Mouse (Mus musculus) MEL (cell line): ENCODE measurements around the gene Eprs. TPM values are rescaled to one million over a fixed set of nuclear protein-coding genes. Genes with fewer than 3 reads are reported as not detected.

Experiments
- DNase-seq: peaks from one replicate; pipeline ENCODE4 v3.0.0; 2011; ENCODE audit warnings: low read depth, low spot score
- H3K27ac ChIP-seq: 2 replicates; pipeline ENCODE4 v1.5.1; 2012; ENCODE audit warnings: low read depth, mild to moderate bottlenecking, control low read depth, low read length, moderate library complexity; ENCODE audit not compliant: control insufficient read depth
- H3K27me3 ChIP-seq, 2 experiments: fragments of 150-350 bp in 1 of 2; sonication (generic) in 1 of 2; 2 replicates each; pipeline ENCODE4 v1.6.1; 2012; ENCODE audit warnings: low read length in 2 of 2, mild to moderate bottlenecking in 2 of 2, improper control_type of control experiment in 1 of 2, moderate library complexity in 1 of 2; ENCODE audit not compliant: insufficient read depth in 2 of 2, control insufficient read depth in 1 of 2
- H3K36me3 ChIP-seq, 2 experiments: 2 replicates each; pipeline ENCODE4 v1.6.1; 2012 to 2014; ENCODE audit warnings: low read length in 2 of 2, improper control_type of control experiment in 1 of 2, inconsistent platforms in 1 of 2, mild to moderate bottlenecking in 1 of 2; ENCODE audit not compliant: insufficient read depth in 2 of 2, control insufficient read depth in 1 of 2
- H3K4me1 ChIP-seq, 2 experiments: fragments of 150-350 bp in 1 of 2; sonication (generic) in 1 of 2; 2 replicates each; pipeline ENCODE4 v1.6.1; 2012; ENCODE audit warnings: low read length in 2 of 2, improper control_type of control experiment in 1 of 2, mild to moderate bottlenecking in 1 of 2; ENCODE audit not compliant: insufficient read depth in 2 of 2, control insufficient read depth in 1 of 2
- H3K4me3 ChIP-seq, 2 experiments: fragments of 150-350 bp in 1 of 2; sonication (generic) in 1 of 2; 2 replicates each; pipeline ENCODE4 v1.5.1; 2012; ENCODE audit warnings: low read depth in 2 of 2, low read length in 2 of 2, mild to moderate bottlenecking in 2 of 2, moderate library complexity in 2 of 2, control low read depth in 1 of 2, improper control_type of control experiment in 1 of 2; ENCODE audit not compliant: control insufficient read depth in 1 of 2, insufficient read depth in 1 of 2
- H3K79me2 ChIP-seq: 2 replicates; pipeline ENCODE4 v1.6.1; 2012; ENCODE audit warnings: mild to moderate bottlenecking, low read length, moderate library complexity; ENCODE audit not compliant: control insufficient read depth, poor library complexity, insufficient read depth
- H3K9ac ChIP-seq: 2 replicates; pipeline ENCODE4 v1.6.1; 2012; ENCODE audit warnings: low read depth, mild to moderate bottlenecking, control low read depth, low read length, moderate library complexity; ENCODE audit not compliant: control insufficient read depth, poor library complexity, severe bottlenecking
- H3K9me3 ChIP-seq: fragments of 150-350 bp; sonication (generic); replicated peaks from 2 replicates; pipeline ENCODE4 v1.6.1; 2012; ENCODE audit warnings: mild to moderate bottlenecking, low read length, improper control_type of control experiment, moderate library complexity; ENCODE audit not compliant: insufficient read depth
- BHLHE40 ChIP-seq: IDR thresholded peaks from 2 replicates; pipeline ENCODE4 v1.6.1; 2012; ENCODE audit warnings: low read depth, mild to moderate bottlenecking, inconsistent platforms, low read length, improper control_type of control experiment, borderline replicate concordance
- CHD1 ChIP-seq: IDR thresholded peaks from 2 replicates; pipeline ENCODE4 v1.6.1; 2012; ENCODE audit warnings: low read depth, mild to moderate bottlenecking, inconsistent platforms, low read length, improper control_type of control experiment
- CHD2 ChIP-seq: IDR thresholded peaks from 2 replicates; pipeline ENCODE4 v1.6.1; 2011; ENCODE audit warnings: low read length, improper control_type of control experiment
- E2F4 ChIP-seq: IDR thresholded peaks from 2 replicates; pipeline ENCODE4 v1.6.1; 2011; ENCODE audit warnings: low read depth, low read length, improper control_type of control experiment, borderline replicate concordance
- ELF1 ChIP-seq: IDR thresholded peaks from 2 replicates; pipeline ENCODE4 v1.6.1; 2014; ENCODE audit warnings: low read depth, mild to moderate bottlenecking, inconsistent platforms, low read length, improper control_type of control experiment, moderate library complexity
- EP300 ChIP-seq, 2 experiments: IDR thresholded peaks; 2 replicates each; pipeline ENCODE4 v1.6.1; 2011; ENCODE audit warnings: improper control_type of control experiment in 2 of 2, low read length in 2 of 2, low read depth in 1 of 2, mild to moderate bottlenecking in 1 of 2
- ETS1 ChIP-seq: IDR thresholded peaks from 2 replicates; pipeline ENCODE4 v1.6.1; 2012; ENCODE audit warnings: low read depth, mild to moderate bottlenecking, inconsistent platforms, low read length, improper control_type of control experiment, moderate library complexity
- GABPA ChIP-seq: IDR thresholded peaks from 2 replicates; pipeline ENCODE4 v1.6.1; 2012; ENCODE audit warnings: low read depth, mild to moderate bottlenecking, inconsistent platforms, low read length, improper control_type of control experiment, moderate library complexity
- GATA1 ChIP-seq: IDR thresholded peaks from 2 replicates; pipeline ENCODE4 v1.6.1; 2011; ENCODE audit warnings: low read depth, low read length, improper control_type of control experiment
- HCFC1 ChIP-seq: IDR thresholded peaks from 2 replicates; pipeline ENCODE4 v1.6.1; 2012; ENCODE audit warnings: low read depth, mild to moderate bottlenecking, inconsistent platforms, low read length, improper control_type of control experiment, moderate library complexity
- JUND ChIP-seq: IDR thresholded peaks from 2 replicates; pipeline ENCODE4 v1.6.1; 2011; ENCODE audit warnings: low read depth, mild to moderate bottlenecking, improper control_type of control experiment, low read length
- KAT2A ChIP-seq: conservative IDR thresholded peaks from 2 replicates; pipeline ENCODE4 v1.6.1; 2012; ENCODE audit warnings: low read depth, low read length, improper control_type of control experiment, inconsistent platforms
- MAFK ChIP-seq: IDR thresholded peaks from 2 replicates; pipeline ENCODE4 v1.6.1; 2011; ENCODE audit warnings: low read depth, mild to moderate bottlenecking, low read length, improper control_type of control experiment, borderline replicate concordance
- MAX ChIP-seq: IDR thresholded peaks from 2 replicates; pipeline ENCODE4 v1.6.1; 2011; ENCODE audit warnings: low read length, improper control_type of control experiment
- MAZ ChIP-seq: IDR thresholded peaks from 2 replicates; pipeline ENCODE4 v1.6.1; 2012; ENCODE audit warnings: low read depth, mild to moderate bottlenecking, inconsistent platforms, low read length, improper control_type of control experiment
- MEF2A ChIP-seq: IDR thresholded peaks from 2 replicates; pipeline ENCODE4 v1.6.1; 2014; ENCODE audit warnings: low read depth, mild to moderate bottlenecking, inconsistent platforms, low read length, improper control_type of control experiment; ENCODE audit not compliant: poor library complexity, insufficient replicate concordance, severe bottlenecking; ENCODE audit errors: extremely low read depth
- MYB ChIP-seq: IDR thresholded peaks from 2 replicates; pipeline ENCODE4 v1.6.1; 2011; ENCODE audit warnings: mild to moderate bottlenecking, low read depth, low read length, improper control_type of control experiment
- MYC ChIP-seq: IDR thresholded peaks from 2 replicates; pipeline ENCODE4 v1.6.1; 2011; ENCODE audit warnings: low read depth, mild to moderate bottlenecking, low read length, improper control_type of control experiment, moderate library complexity
- NELFE ChIP-seq: IDR thresholded peaks from 2 replicates; pipeline ENCODE4 v1.6.1; 2011; ENCODE audit warnings: low read depth, low read length, improper control_type of control experiment
- NRF1 ChIP-seq: IDR thresholded peaks from 2 replicates; pipeline ENCODE4 v1.6.1; 2014; ENCODE audit warnings: low read depth, mild to moderate bottlenecking, inconsistent platforms, low read length, improper control_type of control experiment, moderate library complexity; ENCODE audit not compliant: poor library complexity, insufficient read depth, severe bottlenecking
- POLR2A ChIP-seq, 2 experiments: IDR thresholded peaks; 2 replicates each; pipeline ENCODE4 v1.6.1; 2011 to 2012; ENCODE audit warnings: low read length in 2 of 2, mild to moderate bottlenecking in 2 of 2, control low read depth in 1 of 2, improper control_type of control experiment in 1 of 2, low read depth in 1 of 2, moderate library complexity in 1 of 2; ENCODE audit not compliant: control insufficient read depth in 1 of 2, insufficient read depth in 1 of 2, poor library complexity in 1 of 2
- POLR2AphosphoS2 ChIP-seq: IDR thresholded peaks from 2 replicates; pipeline ENCODE4 v1.6.1; 2011; ENCODE audit warnings: low read length, improper control_type of control experiment
- POLR2AphosphoS5 ChIP-seq: IDR thresholded peaks from 2 replicates; pipeline ENCODE4 v1.6.1; 2012; ENCODE audit warnings: low read depth, borderline replicate concordance, mild to moderate bottlenecking, inconsistent platforms, low read length, moderate library complexity, mixed read lengths
- RAD21 ChIP-seq: IDR thresholded peaks from 2 replicates; pipeline ENCODE4 v1.6.1; 2011; ENCODE audit warnings: mild to moderate bottlenecking, low read depth, low read length, improper control_type of control experiment
- RCOR1 ChIP-seq: IDR thresholded peaks from 2 replicates; pipeline ENCODE4 v1.6.1; 2012; ENCODE audit warnings: low read depth, mild to moderate bottlenecking, inconsistent platforms, low read length, improper control_type of control experiment
- SIN3A ChIP-seq: IDR thresholded peaks from 2 replicates; pipeline ENCODE4 v1.6.1; 2012; ENCODE audit warnings: low read length, improper control_type of control experiment, inconsistent platforms
- SMC3 ChIP-seq: IDR thresholded peaks from 2 replicates; pipeline ENCODE4 v1.6.1; 2011; ENCODE audit warnings: low read depth, low read length, improper control_type of control experiment
- TAL1 ChIP-seq: IDR thresholded peaks from 2 replicates; pipeline ENCODE4 v1.6.1; 2012; ENCODE audit warnings: mild to moderate bottlenecking, inconsistent platforms, low read length, moderate library complexity, mixed read lengths
- TBP ChIP-seq: IDR thresholded peaks from 2 replicates; pipeline ENCODE4 v1.8.0; 2011; ENCODE audit warnings: low read depth, low read length, improper control_type of control experiment
- TCF12 ChIP-seq: IDR thresholded peaks from 2 replicates; pipeline ENCODE4 v1.6.1; 2014; ENCODE audit warnings: low read depth, mild to moderate bottlenecking, inconsistent platforms, low read length, improper control_type of control experiment, moderate library complexity
- UBTF ChIP-seq: IDR thresholded peaks from 2 replicates; pipeline ENCODE4 v1.6.1; 2012; ENCODE audit warnings: low read depth, mild to moderate bottlenecking, inconsistent platforms, low read length, improper control_type of control experiment, moderate library complexity, borderline replicate concordance; ENCODE audit not compliant: insufficient read depth
- USF2 ChIP-seq, 2 experiments: IDR thresholded peaks; 2 replicates each; pipeline ENCODE4 v1.6.1; 2011 to 2012; ENCODE audit warnings: improper control_type of control experiment in 2 of 2, low read length in 2 of 2, borderline replicate concordance in 1 of 2, inconsistent platforms in 1 of 2, low read depth in 1 of 2, mild to moderate bottlenecking in 1 of 2; ENCODE audit not compliant: insufficient read depth in 1 of 2
- ZC3H11A ChIP-seq: IDR thresholded peaks from 2 replicates; pipeline ENCODE4 v1.6.1; 2012; ENCODE audit warnings: low read depth, mild to moderate bottlenecking, inconsistent platforms, low read length, improper control_type of control experiment
- ZKSCAN1 ChIP-seq: IDR thresholded peaks from 2 replicates; pipeline ENCODE4 v1.6.1; 2012; ENCODE audit warnings: low read depth, mild to moderate bottlenecking, inconsistent platforms, low read length, improper control_type of control experiment, moderate library complexity
- ZMIZ1 ChIP-seq: IDR thresholded peaks from 2 replicates; pipeline ENCODE4 v1.6.1; 2012; ENCODE audit warnings: low read depth, mild to moderate bottlenecking, inconsistent platforms, low read length, improper control_type of control experiment, moderate library complexity
- ZNF384 ChIP-seq: IDR thresholded peaks from 2 replicates; pipeline ENCODE4 v1.6.1; 2012; ENCODE audit warnings: low read depth, mild to moderate bottlenecking, inconsistent platforms, low read length, improper control_type of control experiment
- polyA plus RNA-seq, 2 experiments: library from polyadenylated mRNA; stranded (reverse) in 1 of 2; unstranded in 1 of 2; fragments of >175 nt in 1 of 2; fragments of >200 nt in 1 of 2; gene quantifications; 2 replicates each; pipeline versions ENCODE4 v1.2.1 to v1.2.4; 2012; ENCODE audit warnings: low replicate concordance in 2 of 2, low read depth in 1 of 2; ENCODE audit not compliant: insufficient read length in 2 of 2, insufficient read depth in 1 of 2, missing spikeins in 1 of 2
- total RNA-seq: library from RNA; depleted of rRNA; stranded (reverse); fragments of 300-350 nt; gene quantifications from 2 replicates; pipeline ENCODE4 v1.2.3, GENCODE M21; 2012

The Eprs gene
- total and polyA plus RNA-seq, 3 experiments = 177 to 355 (median 177) TPM

DNA sequence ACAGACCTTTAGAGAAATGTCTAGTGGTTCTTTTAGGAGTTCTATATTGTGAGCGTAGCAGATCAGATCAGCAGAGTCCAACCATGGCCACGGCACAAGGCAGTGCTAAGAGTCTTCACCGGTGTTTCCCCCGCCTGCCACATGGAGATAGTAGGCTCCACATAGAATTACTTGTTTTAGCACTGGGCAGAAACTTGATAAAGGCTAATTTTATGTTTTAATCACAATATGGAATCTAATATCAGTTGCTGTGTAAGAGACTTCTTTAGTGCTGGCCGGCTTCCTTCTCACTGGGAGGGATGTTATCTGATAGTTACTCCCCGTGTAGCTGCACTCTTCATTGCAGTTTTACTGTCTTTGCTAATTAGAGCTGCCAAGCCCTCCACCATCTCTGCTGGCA lies 70.3 kb downstream of the Eprs start:
- H3K79me2 ChIP-seq = no peaks in the 10 kb centered on the region
- no peaks in the 10 kb centered on the region for H3K9me3 ChIP-seq
- no peak overlapping the region for H3K4me3 ChIP-seq
- DNase-seq = peak; percentile 49
- TF ChIP-seq BHLHE40 (no peak), GABPA (no peak), SIN3A (no peak), MYB (no peak), SMC3 (0 out of 2 replicates have a peak, but pooled peaks have one; percentile 14), POLR2A (IDR thresholded peaks at IDR 0.05; ENCODE audit: control insufficient read depth in 1 of 2, insufficient read depth in 1 of 2, low read depth in 1 of 2, low read length in 2 of 2, poor library complexity in 1 of 2) (no peak), TAL1 (0 out of 2 replicates have a peak, but pooled peaks have one; percentile 9), NELFE (no peak), POLR2AphosphoS5 (no peak), ETS1 (peak; percentile 27; the same call in 1 of the 2 replicates), RAD21 (no peak), ELF1 (no peak), MAZ (no peak), CHD2 (no peak), MAX (no peak), TBP (no peak), CHD1 (no peak), POLR2AphosphoS2 (no peak), NRF1 (no peak), GATA1 (peak; percentile 79), ZC3H11A (no peak), E2F4 (no peak), MAFK (no peak), HCFC1 (no peak), MYC (no peak), UBTF (no peak), ZMIZ1 (no peak), KAT2A (no peak; the same call in 1 of the 2 replicates), ZKSCAN1 (no peak), EP300 (IDR thresholded peaks at IDR 0.05; ENCODE audit: low read depth in 1 of 2, low read length in 2 of 2) (peak in 1 of 2 experiments; percentile 38; a peak in 3 of 4 replicates), TCF12 (peak; percentile 64; the same call in 1 of the 2 replicates), RCOR1 (no peak), ZNF384 (no peak), JUND (no peak), MEF2A (peak; percentile 74; the same call in 1 of the 2 replicates), USF2 (IDR thresholded peaks at IDR 0.05; ENCODE audit: borderline replicate concordance in 1 of 2, insufficient read depth in 1 of 2, low read depth in 1 of 2, low read length in 2 of 2) (no peak)
- H3K27me3 ChIP-seq = no peaks in the 10 kb centered on the region
- peaks cover 7 to 10% of the 10 kb centered on the region in 2 experiments for H3K36me3 ChIP-seq
- H3K9ac ChIP-seq = no peak overlapping the region
- H3K27ac ChIP-seq = no peak overlapping the region
- peaks cover 4% of the 10 kb centered on the region in 2 experiments; a peak in 2 of 4 replicates for H3K4me1 ChIP-seq
